Mouse (Mus musculus) inflammation-experienced regulatory T-cells, adult 6 months (primary cell): ENCODE results near the gene Tmem45a2. TPM values are rescaled to one million over a fixed set of nuclear protein-coding genes. Genes with fewer than 3 reads are reported as not detected.

Source experiments
- polyA plus RNA-seq, 3 experiments: library from polyadenylated mRNA; unstranded; fragments of 100-300 nt; shearing (Covaris generic); gene quantifications; one replicate each; pipeline ENCODE4 v1.2.1; 2017

The Tmem45a2 gene
- polyA plus RNA-seq, 3 experiments from 2014 or later, result not detected

Other genes with a start within 250 kb of the Tmem45a2 start
- under 1 TPM in 2 of 3 experiments, not detected in 1; 0.34 to 0.58 TPM for gene Tmem45a, start 185.2 kb downstream of the Tmem45a2 start, polyA plus RNA-seq
- gene Lnp1, start 143.3 kb downstream of the Tmem45a2 start, polyA plus RNA-seq, result not detected
- gene Tomm70a, start 50.3 kb upstream of the Tmem45a2 start, polyA plus RNA-seq, result 10 to 100 TPM; 10.8 to 14.7 (median 11.7) TPM
- 10 to 100 TPM; 28.0 to 37.5 (median 37.5) TPM for gene Nit2, start 96.0 kb upstream of the Tmem45a2 start, polyA plus RNA-seq
- 10 to 100 TPM; 19.6 to 46.0 (median 28.1) TPM for gene Tbc1d23, start 160.1 kb upstream of the Tmem45a2 start, polyA plus RNA-seq
- gene Tmem30c, start 221.5 kb upstream of the Tmem45a2 start, polyA plus RNA-seq, result under 1 TPM in 1 of 3 experiments, not detected in 2; 0.11 TPM